Mouse (Mus musculus) left cerebral cortex, adult 6 months (tissue): Measurements from ENCODE around the gene Timm29. TPM values are rescaled to one million over a fixed set of nuclear protein-coding genes. Genes with fewer than 3 reads are reported as not detected.

Experiments
- long read RNA-seq, 2 experiments: library from polyadenylated mRNA; unstranded; transcript quantifications; one replicate each; pipeline ENCODE4 v2.0.0; 2019 to 2020
- polyA plus RNA-seq: library from polyadenylated mRNA; unstranded; fragments of <200 nt; fragmentation: Nextera tagmentation; gene quantifications from 2 replicates; pipeline ENCODE4 v1.2.3, GENCODE M21; 2021

The Timm29 gene
- 24.4 and 31.1 TPM in 2 replicates for polyA plus RNA-seq
- long read RNA-seq, experiment 1, transcript Timm29-201 (2 exons, 3,170 nt): major isoform, 518 of 559 reads
- long read RNA-seq, experiment 1, partial matches to known transcripts: 0 of 559 reads
- long read RNA-seq, experiment 1, other reads (novel, unspliced or antisense): 41 of 559 reads
- long read RNA-seq, experiment 2, transcript Timm29-201 (2 exons, 3,170 nt): major isoform, 23 of 39 reads
- long read RNA-seq, experiment 2, partial matches to known transcripts: 15 of 39 reads
- long read RNA-seq, experiment 2, other reads (novel, unspliced or antisense): 1 of 39 reads

GRCm38 (mm10) chr9:21592703-21593121, at the start of gene Timm29, which contains the start of gene Yipf2:
TSS of gene Timm29 (plus strand) at chr9:21592722.
TSS of gene Yipf2 (minus strand) at chr9:21592828.

DNA sequence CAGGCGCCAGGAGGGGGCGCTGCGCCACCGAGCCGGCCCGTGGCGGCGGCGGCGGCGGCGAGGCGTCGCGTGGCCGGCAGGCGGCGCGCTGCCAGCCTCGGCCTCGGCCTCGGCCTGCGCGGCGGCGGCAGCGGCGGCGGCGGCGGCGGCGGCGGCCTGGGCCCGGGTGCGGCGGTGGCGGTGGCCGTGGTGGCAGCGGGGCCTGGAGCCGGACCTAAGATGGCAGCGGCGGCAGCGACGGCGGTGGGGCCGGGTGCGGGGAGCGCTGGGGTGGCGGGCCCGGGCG, 45.8 kb upstream of the Timm29 start, which contains the start of gene Carm1:
Carm1 (plus strand) TSS at position 106 of the 286 bp plus-strand sequence.

GRCm38 (mm10) chr9:21615617-21616231, 23.2 kb downstream of the Timm29 start, which contains the start of gene Smarca4:
TSS of gene Smarca4 (plus strand) at chr9:21616169.

Other genes with a start within 250 kb of the Timm29 start
- 102 and 148 TPM in 2 replicates for gene Ilf3, start 224.9 kb upstream of the Timm29 start, polyA plus RNA-seq
- gene Qtrt1, start 180.9 kb upstream of the Timm29 start, polyA plus RNA-seq: 17.3 and 20.9 TPM in 2 replicates
- gene Dnm2, start 167.8 kb upstream of the Timm29 start, polyA plus RNA-seq: 19.6 and 22.0 TPM in 2 replicates
- gene Tmed1, start 82.5 kb upstream of the Timm29 start, polyA plus RNA-seq: 32.1 and 32.7 TPM in 2 replicates
- gene AB124611, start 66.5 kb upstream of the Timm29 start, polyA plus RNA-seq: 0.40 and 0.46 TPM in 2 replicates
- 7.5 and 8.3 TPM in 2 replicates for gene Carm1, start 45.8 kb upstream of the Timm29 start, polyA plus RNA-seq
- 15.4 and 21.2 TPM in 2 replicates for gene Yipf2, start 106 bp downstream of the Timm29 start, polyA plus RNA-seq
- gene Smarca4, start 23.4 kb downstream of the Timm29 start, polyA plus RNA-seq: 26.0 and 26.4 TPM in 2 replicates
- gene Ldlr, start 130.8 kb downstream of the Timm29 start, polyA plus RNA-seq: 4.4 and 5.9 TPM in 2 replicates
- gene Spc24, start 167.6 kb downstream of the Timm29 start, polyA plus RNA-seq: 4.0 and 4.3 TPM in 2 replicates
- 1.4 and 1.9 TPM in 2 replicates for gene Kank2, start 206.0 kb downstream of the Timm29 start, polyA plus RNA-seq
- gene Angptl8, start 242.8 kb downstream of the Timm29 start, polyA plus RNA-seq: not detected in 2 replicates